Comparison of ENCODE assay signal across 8 mouse cellular contexts in genomic region chr5:118214418-118215154, GRCm38 (mm10). TPM values are rescaled to one million over a fixed set of nuclear protein-coding genes. Genes with fewer than 3 reads are reported as not detected.
A peak's percentile ranks its signal among the peaks of the same experiment; 100 is the strongest.
DNase-seq lines count a peak whose midpoint lies in the region; ATAC-seq and TF ChIP-seq lines count a peak whose summit lies in the region.
"Had no signal": no experiment of that assay in that cellular context is flagged by ENCODE, and none has a peak within 500 bp of the region (broad histone marks: within the 10 kb centered on the region; RNA-seq: fewer than 3 reads in every experiment).

No protein-coding gene starts in this region.

- no peaks in the 10 kb centered on the region for H3K9me3 ChIP-seq in intestine, embryonic 15.5 days
- H3K9me3 ChIP-seq in midbrain, embryonic 12.5 days: no peaks in the 10 kb centered on the region
- no peaks in the 10 kb centered on the region for H3K9me3 ChIP-seq in stomach, postnatal 0 days (ENCODE audit: control insufficient read depth, low read length)

- peak overlapping the region; percentile 31 for H3K4me3 ChIP-seq in intestine, embryonic 15.5 days (replicated peaks)
- peak overlapping the region; percentile 43 for H3K4me3 ChIP-seq in midbrain, embryonic 12.5 days
- peak overlapping the region; percentile 29 for H3K4me3 ChIP-seq in stomach, postnatal 0 days (ENCODE audit: low read depth, low read length)

- DNase-seq in adrenal gland, postnatal 4 days (ENCODE audit: low spot score in 2 of 2): peak; percentile 40 to 57
- peak; percentile 53 for DNase-seq in embryo, embryonic 11.5 days (ENCODE audit: low read depth, low spot score)
- peak; percentile 35 to 51 for DNase-seq in gastrocnemius, postnatal 4 days (ENCODE audit: low spot score in 2 of 2)
- peak; percentile 91 to 94 for DNase-seq in left cerebral cortex, postnatal 14 days (ENCODE audit: low spot score in 2 of 2)
- DNase-seq in stomach, postnatal 0 days (ENCODE audit: low spot score): peak; percentile 83

- intact Hi-C loops in left cerebral cortex, postnatal 14 days (cut with DNase I): no loop called here

- H3K27ac ChIP-seq in intestine, embryonic 15.5 days: no peak overlapping the region
- no peak overlapping the region; the same call in 1 of the 2 replicates for H3K27ac ChIP-seq in midbrain, embryonic 12.5 days (replicated peaks)
- H3K27ac ChIP-seq in stomach, postnatal 0 days (replicated peaks): no peak overlapping the region
- H3K27ac ChIP-seq: macrophage had no signal

- TF ChIP-seq CTCF in stomach, postnatal 0 days (IDR thresholded peaks at IDR 0.05; ENCODE audit: low read depth): no peak

- peak overlapping the region; percentile 14; the same call in 1 of the 2 replicates for H3K9ac ChIP-seq in intestine, embryonic 15.5 days
- peak overlapping the region; percentile 50 for H3K9ac ChIP-seq in midbrain, embryonic 12.5 days (replicated peaks)
- peak overlapping the region; percentile 50; the same call in 1 of the 2 replicates for H3K9ac ChIP-seq in stomach, postnatal 0 days (ENCODE audit: low read length)

- H3K27me3 ChIP-seq in intestine, embryonic 15.5 days (replicated peaks): no peaks in the 10 kb centered on the region
- no peaks in the 10 kb centered on the region for H3K27me3 ChIP-seq in midbrain, embryonic 12.5 days
- H3K27me3 ChIP-seq in stomach, postnatal 0 days (ENCODE audit: control insufficient read depth, insufficient read depth, low read length): no peaks in the 10 kb centered on the region

- ATAC-seq in intestine, embryonic 15.5 days: peak; percentile 89
- ATAC-seq in midbrain, embryonic 12.5 days (ENCODE audit: low FRiP score, low read depth): peak; percentile 92
- peak; percentile 88 for ATAC-seq in stomach, postnatal 0 days (ENCODE audit: low FRiP score, low TSS enrichment)

- H3K36me3 ChIP-seq in intestine, embryonic 15.5 days: no peaks in the 10 kb centered on the region
- peaks cover 13% of the 10 kb centered on the region for H3K36me3 ChIP-seq in midbrain, embryonic 12.5 days
- no peaks in the 10 kb centered on the region for H3K36me3 ChIP-seq in stomach, postnatal 0 days (ENCODE audit: control insufficient read depth, insufficient read depth, low read length)

- peaks cover 13% of the 10 kb centered on the region; the same call in 1 of the 2 replicates for H3K4me1 ChIP-seq in intestine, embryonic 15.5 days (replicated peaks)
- peaks cover 17% of the 10 kb centered on the region for H3K4me1 ChIP-seq in midbrain, embryonic 12.5 days
- no peaks in the 10 kb centered on the region for H3K4me1 ChIP-seq in stomach, postnatal 0 days (replicated peaks; ENCODE audit: control insufficient read depth, insufficient read depth)

- H3K4me2 ChIP-seq in intestine, embryonic 15.5 days (replicated peaks): peak overlapping the region; percentile 77
- peak overlapping the region; percentile 74 for H3K4me2 ChIP-seq in midbrain, embryonic 12.5 days (replicated peaks)
- peak overlapping the region; percentile 56 for H3K4me2 ChIP-seq in stomach, postnatal 0 days (replicated peaks; ENCODE audit: low read depth)

- no peak for TF ChIP-seq EP300 in stomach, postnatal 0 days (optimal IDR thresholded peaks at IDR 0.05)

- 7% methylated on average over 24 of the region's 24 CpGs for WGBS in intestine, embryonic 15.5 days
- WGBS in midbrain, embryonic 12.5 days: 7% methylated on average over 24 of the region's 24 CpGs
- 7% methylated on average over 24 of the region's 24 CpGs for WGBS in stomach, postnatal 0 days

RNA-seq across cellular contexts. Expression of gene Rnft2, which starts 30.3 kb away (rescaled TPM):
- total RNA-seq in adrenal gland, postnatal 4 days (2021): 1 to 10 TPM; 9.3 to 9.9 TPM
- 1 to 10 TPM; 3.6 to 4.1 TPM for total RNA-seq in gastrocnemius, postnatal 4 days (2021)
- 2.2 and 3.2 TPM in 2 replicates for polyA plus RNA-seq in intestine, embryonic 15.5 days (2015; fragmentation: Nextera tagmentation; extraction: Ambion mirVana)
- 100 to 1,000 TPM; 105 to 109 TPM for total RNA-seq in left cerebral cortex, postnatal 14 days (2021)
- polyA plus RNA-seq in midbrain, embryonic 12.5 days (2016; fragmentation: Nextera tagmentation; extraction: Ambion mirVana): 8.7 and 10.3 TPM in 2 replicates
- 0.40 and 0.62 TPM in 2 replicates for polyA plus RNA-seq in stomach, postnatal 0 days (2015; fragmentation: Nextera tagmentation; extraction: Ambion mirVana)

RNA-seq across cellular contexts. Expression of gene 2410131K14Rik, which starts 30.4 kb away (rescaled TPM):
- total RNA-seq in adrenal gland, postnatal 4 days (2021): 1 to 10 TPM; 6.2 to 6.3 TPM
- 1 to 10 TPM; 3.7 to 4.6 TPM for total RNA-seq in gastrocnemius, postnatal 4 days (2021)
- polyA plus RNA-seq in intestine, embryonic 15.5 days (2015; fragmentation: Nextera tagmentation; extraction: Ambion mirVana): 7.1 and 7.2 TPM in 2 replicates
- total RNA-seq in left cerebral cortex, postnatal 14 days (2021): 10 to 100 TPM; 15.0 to 15.6 TPM
- polyA plus RNA-seq in midbrain, embryonic 12.5 days (2016; fragmentation: Nextera tagmentation; extraction: Ambion mirVana): 12.6 and 12.8 TPM in 2 replicates
- polyA plus RNA-seq in stomach, postnatal 0 days (2015; fragmentation: Nextera tagmentation; extraction: Ambion mirVana): 3.8 TPM in 2 replicates

RNA-seq across cellular contexts. Expression of gene Hrk, which starts 50.1 kb away (rescaled TPM):
- 1 to 10 TPM; 1.3 to 1.5 TPM for total RNA-seq in adrenal gland, postnatal 4 days (2021)
- not detected for total RNA-seq in gastrocnemius, postnatal 4 days (2021)
- 0.11 and 0.25 TPM in 2 replicates for polyA plus RNA-seq in intestine, embryonic 15.5 days (2015; fragmentation: Nextera tagmentation; extraction: Ambion mirVana)
- 10 to 100 TPM; 30.4 to 37.8 TPM for total RNA-seq in left cerebral cortex, postnatal 14 days (2021)
- polyA plus RNA-seq in midbrain, embryonic 12.5 days (2016; fragmentation: Nextera tagmentation; extraction: Ambion mirVana): 0.24 and 0.33 TPM in 2 replicates
- polyA plus RNA-seq in stomach, postnatal 0 days (2015; fragmentation: Nextera tagmentation; extraction: Ambion mirVana): 0.18 and 0.41 TPM in 2 replicates
- polyA plus RNA-seq: macrophage had no signal

RNA-seq across cellular contexts. Expression of gene Fbxw8, which starts 59.3 kb away (rescaled TPM):
- total RNA-seq in adrenal gland, postnatal 4 days (2021): 10 to 100 TPM; 53.7 to 62.5 TPM
- 10 to 100 TPM; 60.2 to 61.6 TPM for total RNA-seq in gastrocnemius, postnatal 4 days (2021)
- 20.7 and 22.6 TPM in 2 replicates for polyA plus RNA-seq in intestine, embryonic 15.5 days (2015; fragmentation: Nextera tagmentation; extraction: Ambion mirVana)
- total RNA-seq in left cerebral cortex, postnatal 14 days (2021): 10 to 100 TPM; 34.7 to 36.6 TPM
- 41.4 and 47.5 TPM in 2 replicates for polyA plus RNA-seq in midbrain, embryonic 12.5 days (2016; fragmentation: Nextera tagmentation; extraction: Ambion mirVana)
- polyA plus RNA-seq in stomach, postnatal 0 days (2015; fragmentation: Nextera tagmentation; extraction: Ambion mirVana): 14.0 and 14.2 TPM in 2 replicates

Comparison
In these comparisons a context has a peak if more than half of its experiments do, and no peak if none do; other contexts are left out.
1. RNA of gene Rnft2, which starts 30.3 kb away (total RNA-seq): 105 to 109 TPM in left cerebral cortex, postnatal 14 days; 9.3 to 9.9 TPM in adrenal gland, postnatal 4 days and 3.6 to 4.1 TPM in gastrocnemius, postnatal 4 days; every median in the first group is over 4 times any median in the second.
2. RNA of gene Hrk, which starts 50.1 kb away (total RNA-seq): 30.4 to 37.8 TPM in left cerebral cortex, postnatal 14 days; 1.3 to 1.5 TPM in adrenal gland, postnatal 4 days and not detected in gastrocnemius, postnatal 4 days; every median in the first group is over 10 times any median in the second.
3. Peak in every context shown above with its lines, with median percentiles within 50 percentile points of each other: DNase-seq, ATAC-seq, H3K4me2 ChIP-seq, H3K4me3 ChIP-seq and H3K9ac ChIP-seq.